Mouse (Mus musculus) urinary bladder, adult 18-20 months (tissue): Measurements from ENCODE around the gene Slc35e3.

Source experiments
- DNase-seq, 2 experiments: peaks; one replicate each; pipeline ENCODE4 v3.0.0; 2022; ENCODE audit warnings: low spot score in 2 of 2, mixed read lengths in 2 of 2

Gene Slc35e3

GRCm38 (mm10) chr10:117684298-117685170 lies 61.6 kb downstream of the Slc35e3 start:
- no peak for DNase-seq

DNA sequence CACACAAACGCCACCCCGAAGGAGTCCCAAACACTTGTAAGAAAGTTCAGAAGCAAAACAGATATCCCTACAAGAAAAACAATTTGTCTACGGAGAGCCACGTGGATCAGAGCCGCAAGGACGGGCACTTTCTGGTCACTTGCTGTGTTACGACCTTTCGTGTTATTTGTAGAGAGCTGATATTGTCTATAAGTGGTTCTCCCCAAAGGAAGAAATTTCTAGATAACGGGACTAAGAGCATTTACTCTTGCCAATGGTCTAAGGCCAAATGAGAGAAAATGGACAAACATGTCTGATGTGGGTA lies 62.5 kb downstream of the Slc35e3 start:
- no peak for DNase-seq
